Mouse (Mus musculus): ENCODE measurements around the gene AC124502.3. TPM values are rescaled to one million over a fixed set of nuclear protein-coding genes. Genes with fewer than 3 reads are reported as not detected.
A peak's percentile ranks its signal among the peaks of the same experiment; 100 is the strongest.

Gene AC124502.3
- total RNA-seq, 1 experiment from 2014 or later = 0.56 TPM

GRCm38 (mm10) chr19:5058801-5059771 lies 20.4 kb downstream of the AC124502.3 start:
- no peak for DNase-seq

GRCm38 (mm10) chr19:5060365-5061330 lies 22.0 kb downstream of the AC124502.3 start:
- no peak for DNase-seq

DNA sequence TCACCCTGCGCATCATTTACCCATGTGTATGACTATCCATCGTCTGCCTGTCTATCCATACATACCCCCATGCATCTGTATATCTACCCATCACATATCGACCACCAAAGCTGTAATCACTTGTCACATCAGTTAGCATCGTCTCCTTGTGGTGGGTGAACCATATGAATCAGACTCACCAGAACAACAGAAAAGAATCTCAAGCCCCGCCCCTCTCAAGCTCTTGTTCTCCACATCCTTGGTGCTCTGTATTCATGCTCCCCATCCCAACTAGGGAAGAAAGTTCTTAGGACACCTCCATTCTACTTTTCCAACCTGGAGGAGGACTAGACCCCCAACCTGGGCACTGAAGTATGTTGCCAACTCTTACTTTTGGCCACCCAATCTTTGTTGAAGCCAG lies 23.4 kb downstream of the AC124502.3 start:
- DNase-seq = no peak

DNA sequence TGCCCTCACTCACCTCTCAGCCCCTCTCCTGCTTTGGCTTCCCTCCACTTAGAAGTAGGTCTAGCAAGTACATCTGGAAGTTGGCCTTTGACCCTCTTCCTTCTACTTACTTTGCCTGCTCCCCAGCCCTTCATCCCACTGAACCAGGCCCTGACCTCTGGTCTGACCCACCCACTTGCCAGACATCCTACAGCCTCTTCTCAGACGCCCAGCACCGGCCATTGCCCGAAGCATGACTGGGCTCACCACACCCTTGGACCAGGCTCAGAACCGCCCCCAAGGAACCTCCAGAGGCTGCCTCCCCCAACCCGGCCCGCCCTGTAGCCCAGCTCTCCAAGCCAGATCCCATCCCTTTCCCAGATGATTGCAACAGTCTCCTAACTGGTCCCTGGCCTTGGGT lies 23.8 kb downstream of the AC124502.3 start:
- DNase-seq = no peak

DNA sequence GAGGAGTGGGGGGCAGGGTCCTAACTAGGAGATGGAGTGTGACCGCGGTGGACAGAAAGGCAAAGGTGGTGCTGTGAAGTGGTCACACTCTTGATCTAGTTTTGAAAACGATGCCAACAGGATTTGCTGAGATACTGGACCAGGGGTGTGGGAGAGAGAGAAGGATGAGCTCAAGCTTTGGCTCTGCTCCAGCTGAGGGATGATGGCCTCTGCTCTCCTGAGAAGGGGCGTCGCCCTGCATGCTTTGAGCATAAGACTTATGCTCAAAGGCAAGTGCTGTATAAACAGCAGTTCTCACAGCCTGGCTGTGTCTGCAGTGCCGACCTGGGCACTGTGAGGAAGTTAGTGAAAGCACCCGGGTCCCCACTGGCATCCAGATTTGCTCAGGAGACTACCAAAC lies 26.4 kb downstream of the AC124502.3 start:
- no peak for DNase-seq

- no peak for DNase-seq
Observed at GRCm38 (mm10) chr19:5067040-5067799, 28.5 kb downstream of the AC124502.3 start.

- DNase-seq = peak; percentile 78
Observed at GRCm38 (mm10) chr19:5067867-5068569, 29.3 kb downstream of the AC124502.3 start, which contains the start of gene Cd248. TSS of gene Cd248 (plus strand) at chr19:5068078.

DNA sequence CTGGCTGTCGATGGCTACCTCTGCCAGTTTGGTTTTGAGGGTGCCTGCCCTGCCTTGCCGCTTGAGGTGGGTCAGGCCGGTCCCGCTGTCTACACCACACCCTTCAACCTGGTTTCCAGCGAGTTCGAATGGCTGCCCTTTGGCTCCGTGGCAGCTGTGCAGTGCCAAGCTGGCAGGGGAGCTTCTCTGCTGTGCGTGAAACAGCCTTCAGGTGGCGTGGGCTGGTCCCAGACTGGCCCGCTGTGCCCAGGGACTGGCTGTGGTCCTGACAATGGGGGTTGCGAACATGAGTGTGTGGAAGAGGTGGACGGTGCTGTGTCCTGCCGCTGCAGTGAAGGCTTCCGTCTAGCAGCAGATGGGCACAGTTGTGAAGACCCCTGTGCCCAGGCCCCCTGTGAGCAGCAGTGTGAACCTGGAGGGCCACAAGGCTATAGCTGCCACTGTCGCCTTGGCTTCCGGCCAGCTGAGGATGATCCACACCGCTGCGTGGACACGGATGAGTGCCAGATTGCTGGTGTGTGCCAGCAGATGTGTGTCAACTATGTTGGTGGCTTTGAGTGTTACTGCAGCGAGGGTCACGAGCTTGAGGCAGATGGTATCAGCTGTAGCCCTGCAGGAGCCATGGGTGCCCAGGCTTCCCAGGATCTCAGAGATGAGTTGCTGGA lies 30.0 kb downstream of the AC124502.3 start:
- no peak for DNase-seq

- DNase-seq = no peak
Observed at GRCm38 (mm10) chr19:5069486-5069885, 30.8 kb downstream of the AC124502.3 start.

- DNase-seq = no peak
Observed at GRCm38 (mm10) chr19:5069978-5070377, 31.3 kb downstream of the AC124502.3 start.

DNA sequence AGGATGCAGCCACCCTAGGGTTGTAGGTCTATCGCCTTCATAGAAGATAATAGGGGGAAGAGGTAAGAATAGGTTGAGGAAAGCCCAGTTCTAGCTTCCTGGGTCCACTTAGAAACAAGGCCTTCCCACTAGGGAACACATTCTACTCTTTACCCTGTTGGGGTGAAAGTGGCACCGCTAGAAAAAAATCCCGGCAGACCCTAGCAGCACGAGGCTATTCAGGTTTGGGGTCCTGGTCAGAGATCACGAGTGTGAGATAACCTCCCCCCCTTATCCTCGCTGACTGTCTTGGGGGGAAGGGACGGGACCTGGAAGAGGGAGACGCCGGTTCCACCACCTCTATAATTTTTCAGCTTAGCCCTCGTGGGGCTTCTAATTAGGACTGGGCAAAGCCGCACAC lies 32.4 kb downstream of the AC124502.3 start:
- DNase-seq = no peak

- peak; percentile 85 for DNase-seq
Observed at GRCm38 (mm10) chr19:5071545-5072369, 33.1 kb downstream of the AC124502.3 start.

DNA sequence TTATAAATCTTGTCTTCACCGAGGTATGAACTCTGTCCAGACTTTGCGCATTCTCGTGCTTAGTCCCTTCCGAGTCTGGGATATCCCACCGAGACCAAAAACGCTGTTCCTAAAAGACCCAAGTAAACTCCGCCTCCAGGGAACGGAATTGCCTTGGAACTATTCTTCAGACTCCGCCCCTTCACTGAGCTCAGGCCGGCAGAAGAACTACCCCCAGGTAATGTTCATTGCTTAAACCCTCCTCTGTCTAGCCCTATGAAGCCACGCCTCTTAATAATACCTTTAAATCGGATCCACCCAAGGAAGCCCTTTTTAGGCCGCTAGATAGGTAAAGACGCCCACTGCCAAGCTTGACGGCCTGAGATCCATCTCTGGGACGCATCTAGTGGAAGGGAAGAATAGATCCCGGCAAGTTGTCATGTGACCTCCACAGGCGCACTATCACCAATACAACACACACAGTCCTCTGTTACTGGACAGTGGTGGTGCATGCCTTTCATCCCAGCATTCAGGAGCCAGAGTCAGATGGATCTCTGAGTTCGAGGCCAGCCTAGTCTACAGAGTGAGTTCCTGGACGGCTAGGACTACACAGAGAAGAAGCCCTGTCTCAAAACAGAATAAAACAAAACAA lies 33.8 kb downstream of the AC124502.3 start:
- DNase-seq = no peak

GRCm38 (mm10) chr19:5073028-5073427 lies 34.3 kb downstream of the AC124502.3 start:
- DNase-seq = peak; percentile 67

DNA sequence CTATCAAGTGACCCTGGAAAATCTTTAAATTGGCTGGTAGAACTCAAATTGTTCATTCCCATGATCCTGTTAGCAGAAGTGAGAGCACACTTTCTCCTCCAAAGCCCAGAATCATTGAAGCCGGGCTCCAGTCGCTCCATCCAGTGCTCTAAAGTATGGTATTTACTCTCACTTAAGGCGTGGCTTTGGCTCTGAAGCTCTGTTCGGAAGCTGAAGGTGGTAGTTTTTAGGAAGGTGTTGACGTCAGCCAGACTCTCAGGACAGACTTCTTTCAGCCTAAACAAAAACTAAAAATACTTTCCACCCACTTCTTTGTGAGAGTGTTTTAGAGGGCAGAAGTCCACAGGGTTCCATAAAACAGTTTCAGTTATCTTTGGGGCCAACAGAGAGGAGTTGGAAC lies 34.8 kb downstream of the AC124502.3 start:
- DNase-seq = no peak

DNA sequence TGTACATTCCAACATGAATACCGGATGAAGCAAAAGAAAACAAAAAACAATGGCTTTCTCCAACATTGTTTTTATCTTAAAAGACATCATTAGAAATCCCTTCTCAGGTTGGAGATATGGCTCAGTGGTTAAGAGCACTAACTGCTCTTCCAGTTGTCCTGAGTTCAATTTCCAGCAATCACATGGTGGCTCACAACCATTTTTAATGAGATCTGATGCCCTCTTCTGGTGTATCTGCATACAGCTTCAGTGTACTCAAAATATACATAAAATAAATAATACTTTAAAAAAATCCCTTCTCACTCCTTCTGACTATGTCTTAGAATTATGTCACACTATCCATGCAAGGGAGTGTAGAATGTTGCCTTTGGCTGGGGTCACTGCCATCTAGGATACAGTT lies 40.6 kb downstream of the AC124502.3 start:
- DNase-seq = no peak

DNA sequence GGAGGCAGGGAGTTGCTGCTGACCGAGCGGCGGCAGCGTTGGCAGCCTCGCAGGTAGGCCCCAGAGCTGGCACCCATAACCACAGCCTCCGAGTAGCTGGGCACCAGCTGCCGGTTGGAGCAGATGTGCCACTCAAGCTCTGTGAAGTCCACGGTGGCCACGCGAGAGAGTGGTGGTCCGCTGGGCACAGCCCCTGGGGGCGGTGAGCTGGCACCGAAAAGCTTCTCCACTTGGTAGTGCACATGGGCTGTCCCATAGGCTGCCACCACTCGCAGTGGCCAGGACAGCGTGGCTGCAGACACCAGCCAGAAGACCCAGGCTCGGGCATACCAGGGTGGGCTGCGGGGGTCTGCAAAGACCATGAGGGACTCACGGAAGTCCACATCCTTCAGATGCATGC lies 43.3 kb downstream of the AC124502.3 start:
- DNase-seq = no peak

DNA sequence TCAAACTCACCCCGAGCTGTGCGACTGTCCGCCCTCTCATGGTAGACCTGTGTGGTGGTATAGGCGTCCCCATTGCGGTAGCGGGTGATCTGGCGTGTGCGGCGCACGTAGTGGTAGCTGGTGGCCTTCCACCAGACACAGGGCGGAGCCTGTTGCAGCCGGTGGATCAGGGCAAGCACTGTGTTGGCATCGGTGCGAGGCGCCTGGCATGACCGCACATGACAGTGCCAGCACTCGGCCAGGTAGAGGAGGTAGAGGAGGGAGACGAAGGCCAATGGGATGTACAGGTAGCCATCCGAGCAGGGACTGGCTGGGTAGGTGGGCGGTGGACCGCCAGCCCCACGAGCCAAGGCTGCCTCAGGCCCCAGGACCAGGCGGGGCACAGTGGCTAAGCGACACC lies 43.9 kb downstream of the AC124502.3 start:
- DNase-seq = no peak
